Mouse (Mus musculus) lung, adult 2 months (tissue): ENCODE measurements around the gene Spdef. TPM values are rescaled to one million over a fixed set of nuclear protein-coding genes. Genes with fewer than 3 reads are reported as not detected.

ENCODE experiments used
- DNase-seq: peaks from one replicate; pipeline ENCODE4 v3.0.0; 2022
- H3K4me1 ChIP-seq: fragments of 200-500 bp; 2 replicates; pipeline ENCODE4 v1.6.1; 2011; ENCODE audit warnings: low read length; ENCODE audit not compliant: control insufficient read depth, insufficient read depth
- H3K4me3 ChIP-seq: fragments of 200-500 bp; replicated peaks from 2 replicates; pipeline ENCODE3; 2011; ENCODE audit warnings: low read depth, mild to moderate bottlenecking, control low read depth, low read length; ENCODE audit errors: extremely low read depth
- CTCF ChIP-seq: fragments of 200-500 bp; IDR thresholded peaks from 2 replicates; pipeline ENCODE4 v1.5.1; 2011; ENCODE audit warnings: mild to moderate bottlenecking, low read length, control low read depth; ENCODE audit not compliant: insufficient read depth
- POLR2A ChIP-seq: fragments of 200-500 bp; IDR thresholded peaks from 2 replicates; pipeline ENCODE4 v1.6.1; 2011; ENCODE audit warnings: low read depth, mild to moderate bottlenecking, control low read depth, low read length, borderline replicate concordance; ENCODE audit errors: extremely low read depth
- WGBS: fragments of 180-500 bp; shearing (Covaris S2); methylation state at CpG from one replicate; pipeline ENCODE4 v1.1.7; 2018; 5-methylcytosine and 5-hydroxymethylcytosine counted together
- polyA plus RNA-seq: library from polyadenylated mRNA; depleted of rRNA; stranded (reverse); fragments of >200 nt; gene quantifications from 2 replicates; pipeline ENCODE4 v1.2.3, GENCODE M21; 2012

The Spdef gene
- polyA plus RNA-seq, 1 experiment: 4.4 TPM

- TF ChIP-seq CTCF: no peak
- TF ChIP-seq POLR2A: no peak
- Histone ChIP-seq H3K4me3 (no peak overlapping the region), H3K4me1 (peaks cover 4% of the 10 kb centered on the region)
- DNase-seq: no peak
- WGBS: 81% methylated on average over 5 of the region's 5 CpGs
Measured at GRCm38 (mm10) chr17:27709650-27710049, 19.1 kb downstream of the Spdef start.

GRCm38 (mm10) chr17:27707954-27708661, 20.6 kb downstream of the Spdef start:
- Histone ChIP-seq H3K4me1 (peaks cover 4% of the 10 kb centered on the region), H3K4me3 (peak overlapping the region; percentile 51)
- 3% methylated on average over 24 of the region's 25 CpGs for WGBS
- TF ChIP-seq POLR2A: no peak
- no peak for TF ChIP-seq CTCF
- peak; percentile 41 for DNase-seq

GRCm38 (mm10) chr17:27705661-27706060, 23.1 kb downstream of the Spdef start:
- Histone ChIP-seq H3K4me1 (peaks cover 6% of the 10 kb centered on the region), H3K4me3 (no peak overlapping the region)
- 47% methylated on average over 8 of the region's 10 CpGs for WGBS
- DNase-seq: no peak
- no peak for TF ChIP-seq CTCF
- TF ChIP-seq POLR2A: no peak

- Histone ChIP-seq H3K4me3 (no peak overlapping the region), H3K4me1 (peaks cover 6% of the 10 kb centered on the region)
- TF ChIP-seq CTCF: no peak
- TF ChIP-seq POLR2A: no peak
- 62% methylated on average over 5 of the region's 5 CpGs for WGBS
- no peak for DNase-seq
Measured at GRCm38 (mm10) chr17:27703961-27704621, 24.7 kb downstream of the Spdef start.

GRCm38 (mm10) chr17:27702518-27702917, 26.2 kb downstream of the Spdef start:
- Histone ChIP-seq H3K4me1 (peaks cover 2% of the 10 kb centered on the region; the same call in 1 of the 2 replicates), H3K4me3 (peak overlapping the region; percentile 43)
- WGBS: under 1% methylated on average over 33 of the region's 34 CpGs
- peak; percentile 41 for DNase-seq
- TF ChIP-seq POLR2A (no peak), CTCF (peak; percentile 60)

- TF ChIP-seq CTCF (no peak), POLR2A (no peak)
- Histone ChIP-seq H3K4me1 (peaks cover 2% of the 10 kb centered on the region; the same call in 1 of the 2 replicates), H3K4me3 (no peak overlapping the region)
- no peak for DNase-seq
- WGBS: 84% methylated on average over 6 of the region's 6 CpGs
Measured at GRCm38 (mm10) chr17:27701856-27702255, 26.9 kb downstream of the Spdef start.

GRCm38 (mm10) chr17:27700812-27701211, 27.9 kb downstream of the Spdef start:
- no peak for DNase-seq
- TF ChIP-seq POLR2A: no peak
- no peak for TF ChIP-seq CTCF
- WGBS: 70% methylated on average over 2 of the region's 2 CpGs
- Histone ChIP-seq H3K4me1 (peaks cover 2% of the 10 kb centered on the region; the same call in 1 of the 2 replicates), H3K4me3 (no peak overlapping the region)

- 75% methylated on average over 17 of the region's 17 CpGs for WGBS
Measured at GRCm38 (mm10) chr17:27699641-27700244, 29.0 kb downstream of the Spdef start.

GRCm38 (mm10) chr17:27690993-27691693, 37.6 kb downstream of the Spdef start:
- Histone ChIP-seq H3K4me3 (no peak overlapping the region), H3K4me1 (no peaks in the 10 kb centered on the region)
- no peak for DNase-seq
- 55% methylated on average over 14 of the region's 14 CpGs for WGBS
- TF ChIP-seq POLR2A (no peak), CTCF (no peak)

More at GRCm38 (mm10) chr17:27699641-27700244, 29.0 kb downstream of the Spdef start:
- H3K4me1 ChIP-seq: peaks cover 2% of the 10 kb centered on the region; the same call in 1 of the 2 replicates
- TF ChIP-seq POLR2A: no peak
- no peak for TF ChIP-seq CTCF
- DNase-seq: no peak
- H3K4me3 ChIP-seq: no peak overlapping the region
